Mouse (Mus musculus): ENCODE results near the gene Spata3. TPM values are rescaled to one million over a fixed set of nuclear protein-coding genes. Genes with fewer than 3 reads are reported as not detected.

The Spata3 gene
- polyA plus RNA-seq, 1 experiment: not detected

DNA sequence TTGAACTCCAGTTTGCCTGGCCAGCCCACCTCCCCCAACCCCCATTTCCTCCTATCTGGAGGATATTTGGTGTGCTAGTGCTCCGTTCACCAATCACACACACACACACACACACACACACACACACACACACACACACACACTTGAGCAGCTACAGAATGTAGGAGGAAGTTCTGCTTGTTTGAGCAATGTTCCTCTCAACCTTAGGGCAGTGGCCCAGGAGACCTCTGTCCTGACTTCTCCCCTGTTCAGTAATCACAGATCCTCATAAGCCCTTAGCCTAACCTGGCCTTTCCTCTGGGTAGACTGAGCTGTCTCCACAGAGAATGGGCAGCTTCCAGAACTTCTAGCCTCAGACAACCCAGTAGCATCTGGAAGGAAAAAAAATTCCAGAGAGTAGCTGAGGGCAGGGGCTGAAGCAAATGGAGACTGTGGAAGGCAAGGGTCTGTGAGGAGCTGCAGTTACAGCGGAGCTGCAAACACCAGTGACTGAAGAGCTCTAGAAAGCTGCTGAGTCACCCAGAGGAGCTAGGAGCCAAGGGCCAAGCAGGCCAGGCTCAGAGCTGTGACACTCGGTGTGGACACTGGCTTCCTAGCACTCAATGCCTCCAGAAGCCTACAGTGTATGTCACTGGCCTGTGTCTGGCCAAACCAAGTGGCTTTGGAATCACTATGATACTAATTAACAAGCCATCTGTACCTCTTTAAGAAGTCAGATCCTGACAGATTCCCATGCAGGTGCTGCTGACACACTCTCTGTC lies 21.8 kb downstream of the Spata3 start:
- H3K9ac ChIP-seq (ENCODE audit: low read depth, poor library complexity, severe bottlenecking): no peak overlapping the region
- no peak overlapping the region for H3K27ac ChIP-seq (ENCODE audit: insufficient read depth, low read length)
- H3K9me3 ChIP-seq (replicated peaks; ENCODE audit: control insufficient read depth, insufficient read depth, low read length, poor library complexity, severe bottlenecking): peaks cover 4% of the 10 kb centered on the region; the same call in 1 of the 2 replicates
- no peak for TF ChIP-seq POLR2A (IDR thresholded peaks at IDR 0.05; ENCODE audit: insufficient read depth, low read length)
- no peak for TF ChIP-seq CTCF (IDR thresholded peaks at IDR 0.05; ENCODE audit: low read depth, low read length)
- no peak for TF ChIP-seq EP300 (IDR thresholded peaks at IDR 0.05; ENCODE audit: insufficient read depth, low read depth, low read length)
- H3K4me1 ChIP-seq (ENCODE audit: control insufficient read depth, insufficient read depth, low read length): peaks cover 2% of the 10 kb centered on the region
- no peaks in the 10 kb centered on the region for H3K27me3 ChIP-seq (ENCODE audit: control insufficient read depth, insufficient read depth, low read length, poor library complexity, severe bottlenecking)
- no peak overlapping the region for H3K4me3 ChIP-seq (ENCODE audit: low read depth, low read length)
- no peaks in the 10 kb centered on the region for H3K36me3 ChIP-seq (ENCODE audit: control insufficient read depth, insufficient read depth, low read length, poor library complexity, severe bottlenecking)

DNA sequence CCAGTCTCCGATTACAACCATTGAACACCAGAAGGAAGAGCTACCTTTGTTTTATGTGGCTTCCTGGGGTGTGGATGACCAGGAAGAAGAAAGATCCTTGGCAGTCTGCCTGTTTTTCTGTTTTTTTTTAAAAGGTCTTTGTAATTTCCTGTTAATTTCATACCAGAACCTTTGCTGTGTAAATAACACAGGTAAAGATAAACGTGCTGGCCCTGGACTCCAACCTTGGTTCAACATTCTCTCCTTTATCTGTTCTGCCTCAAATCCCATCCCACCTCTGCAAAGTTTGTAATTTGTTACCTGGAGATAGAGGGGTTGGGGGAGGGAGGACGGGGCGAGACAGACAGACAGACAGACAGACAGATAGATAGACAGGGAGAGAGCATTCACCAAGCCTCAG lies 23.5 kb downstream of the Spata3 start:
- Histone ChIP-seq H3K27ac (ENCODE audit: insufficient read depth, low read length) (no peak overlapping the region), H3K4me1 (ENCODE audit: control insufficient read depth, insufficient read depth, low read length) (peaks cover 2% of the 10 kb centered on the region), H3K27me3 (ENCODE audit: control insufficient read depth, insufficient read depth, low read length, poor library complexity, severe bottlenecking) (peaks cover 4% of the 10 kb centered on the region), H3K36me3 (ENCODE audit: control insufficient read depth, insufficient read depth, low read length, poor library complexity, severe bottlenecking) (no peaks in the 10 kb centered on the region), H3K4me3 (ENCODE audit: low read depth, low read length) (no peak overlapping the region), H3K9ac (ENCODE audit: low read depth, poor library complexity, severe bottlenecking) (no peak overlapping the region), H3K9me3 (replicated peaks; ENCODE audit: control insufficient read depth, insufficient read depth, low read length, poor library complexity, severe bottlenecking) (peaks cover 4% of the 10 kb centered on the region; the same call in 1 of the 2 replicates)
- TF ChIP-seq EP300 (IDR thresholded peaks at IDR 0.05; ENCODE audit: insufficient read depth, low read depth, low read length) (no peak), CTCF (IDR thresholded peaks at IDR 0.05; ENCODE audit: low read depth, low read length) (no peak), POLR2A (IDR thresholded peaks at IDR 0.05; ENCODE audit: insufficient read depth, low read length) (no peak)

- H3K9ac ChIP-seq (ENCODE audit: low read depth, poor library complexity, severe bottlenecking): no peak overlapping the region
- TF ChIP-seq EP300 (IDR thresholded peaks at IDR 0.05; ENCODE audit: insufficient read depth, low read depth, low read length): no peak
- TF ChIP-seq CTCF (IDR thresholded peaks at IDR 0.05; ENCODE audit: low read depth, low read length): no peak
- no peak for TF ChIP-seq POLR2A (IDR thresholded peaks at IDR 0.05; ENCODE audit: insufficient read depth, low read length)
- peaks cover 2% of the 10 kb centered on the region for H3K4me1 ChIP-seq (ENCODE audit: control insufficient read depth, insufficient read depth, low read length)
Observed at GRCm38 (mm10) chr1:86040817-86041216, 24.2 kb downstream of the Spata3 start.

GRCm38 (mm10) chr1:86045056-86045455 lies 28.4 kb downstream of the Spata3 start:
- Histone ChIP-seq H3K27me3 (ENCODE audit: control insufficient read depth, insufficient read depth, low read length, poor library complexity, severe bottlenecking) (peaks cover 16% of the 10 kb centered on the region), H3K4me3 (ENCODE audit: low read depth, low read length) (no peak overlapping the region), H3K27ac (ENCODE audit: insufficient read depth, low read length) (no peak overlapping the region), H3K9me3 (replicated peaks; ENCODE audit: control insufficient read depth, insufficient read depth, low read length, poor library complexity, severe bottlenecking) (peaks cover 4% of the 10 kb centered on the region; the same call in 1 of the 2 replicates), H3K36me3 (ENCODE audit: control insufficient read depth, insufficient read depth, low read length, poor library complexity, severe bottlenecking) (no peaks in the 10 kb centered on the region), H3K4me1 (ENCODE audit: control insufficient read depth, insufficient read depth, low read length) (peaks cover 2% of the 10 kb centered on the region), H3K9ac (ENCODE audit: low read depth, poor library complexity, severe bottlenecking) (no peak overlapping the region)
- no peak for TF ChIP-seq POLR2A (IDR thresholded peaks at IDR 0.05; ENCODE audit: insufficient read depth, low read length)
- TF ChIP-seq EP300 (IDR thresholded peaks at IDR 0.05; ENCODE audit: insufficient read depth, low read depth, low read length): no peak
- no peak for TF ChIP-seq CTCF (IDR thresholded peaks at IDR 0.05; ENCODE audit: low read depth, low read length)

More at GRCm38 (mm10) chr1:86040817-86041216, 24.2 kb downstream of the Spata3 start:
- Histone ChIP-seq H3K36me3 (ENCODE audit: control insufficient read depth, insufficient read depth, low read length, poor library complexity, severe bottlenecking) (no peaks in the 10 kb centered on the region), H3K9me3 (replicated peaks; ENCODE audit: control insufficient read depth, insufficient read depth, low read length, poor library complexity, severe bottlenecking) (peaks cover 4% of the 10 kb centered on the region; the same call in 1 of the 2 replicates), H3K4me3 (ENCODE audit: low read depth, low read length) (no peak overlapping the region), H3K27ac (ENCODE audit: insufficient read depth, low read length) (no peak overlapping the region), H3K27me3 (ENCODE audit: control insufficient read depth, insufficient read depth, low read length, poor library complexity, severe bottlenecking) (peaks cover 7% of the 10 kb centered on the region)

DNA sequence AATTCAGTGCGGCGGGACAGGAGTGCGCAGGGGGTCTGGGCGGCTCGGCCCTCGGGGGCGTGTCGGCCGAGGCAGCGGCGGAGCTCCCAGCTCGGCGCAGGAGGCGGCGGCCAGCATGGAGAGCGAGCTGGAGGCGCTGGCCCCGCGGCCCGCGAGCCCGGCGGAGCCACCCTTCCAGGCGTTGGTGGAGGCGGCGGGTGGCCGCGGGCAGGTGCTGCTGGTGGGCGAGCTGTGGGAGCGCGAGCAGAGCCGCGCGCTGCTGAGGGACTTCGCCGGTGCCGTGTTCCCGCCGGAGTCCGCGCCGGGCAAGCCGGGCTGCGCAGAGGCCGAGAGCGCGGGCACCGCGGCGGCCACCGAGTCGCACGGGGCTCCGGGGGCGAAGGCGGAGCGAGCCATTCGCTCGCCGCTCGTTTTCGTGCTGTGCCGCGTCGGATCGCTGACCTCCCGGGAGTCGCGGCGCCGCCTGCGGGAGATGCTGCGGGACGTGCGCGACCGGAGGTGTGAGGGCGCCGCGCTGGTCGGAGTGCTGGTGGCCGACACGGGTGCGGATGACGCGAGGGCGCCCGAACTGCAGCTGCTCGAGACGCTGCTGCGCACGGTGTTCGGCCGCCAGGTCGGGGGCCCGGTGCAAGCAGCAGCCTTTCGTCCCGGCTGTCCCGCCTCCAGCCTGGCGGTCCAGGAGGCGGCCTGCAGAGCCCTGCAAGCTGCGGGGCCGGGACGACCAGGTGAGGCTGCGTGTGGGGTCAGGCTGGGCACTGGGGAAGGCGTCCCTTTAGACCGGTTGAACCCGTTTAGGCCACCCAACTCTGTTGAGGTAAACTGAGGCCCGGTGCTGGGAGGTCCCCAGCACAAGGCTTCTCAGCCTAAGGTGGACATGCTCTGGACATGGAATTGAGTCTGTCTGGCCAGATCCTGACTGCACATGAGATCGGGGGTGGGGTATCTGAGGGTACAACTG lies 29.5 kb downstream of the Spata3 start, which contains the start of gene 2810459M11Rik:
Gene 2810459M11Rik, plus strand, starts transcription at position 16 of the 958 bp plus-strand sequence.
- H3K27ac ChIP-seq (ENCODE audit: insufficient read depth, low read length): no peak within 1 kb of the TSS
- peak within 1 kb of the TSS; percentile 19 for H3K4me3 ChIP-seq (ENCODE audit: low read depth, low read length)
- peaks cover 4% of the 10 kb centered on the region; the same call in 1 of the 2 replicates for H3K9me3 ChIP-seq (replicated peaks; ENCODE audit: control insufficient read depth, insufficient read depth, low read length, poor library complexity, severe bottlenecking)
- peaks cover 16% of the 10 kb centered on the region for H3K27me3 ChIP-seq (ENCODE audit: control insufficient read depth, insufficient read depth, low read length, poor library complexity, severe bottlenecking)
- TF ChIP-seq CTCF (IDR thresholded peaks at IDR 0.05; ENCODE audit: low read depth, low read length) (no peak), EP300 (IDR thresholded peaks at IDR 0.05; ENCODE audit: insufficient read depth, low read depth, low read length) (no peak)
- peak within 1 kb of the TSS; percentile 45; the same call in 1 of the 2 replicates for H3K9ac ChIP-seq (ENCODE audit: low read depth, poor library complexity, severe bottlenecking)
- H3K36me3 ChIP-seq (ENCODE audit: control insufficient read depth, insufficient read depth, low read length, poor library complexity, severe bottlenecking): no peaks in the 10 kb centered on the region
- no peaks in the 10 kb centered on the region for H3K4me1 ChIP-seq (ENCODE audit: control insufficient read depth, insufficient read depth, low read length)

Measured in ES-Bruce4 (cell line).